Mouse (Mus musculus) lung, postnatal 0 days (tissue): Measurements from ENCODE around the gene Fam136a. TPM values are rescaled to one million over a fixed set of nuclear protein-coding genes. Genes with fewer than 3 reads are reported as not detected.

Experiments
- ATAC-seq: fragments of 200-750 bp; cut with Nextera tagmentation; 2 replicates; pipeline ENCODE4 v1.8.0; 2017; ENCODE audit warnings: moderate library complexity
- DNase-seq: peaks from one replicate; pipeline ENCODE4 v3.0.0-alpha.2; 2016; ENCODE audit warnings: low spot score
- H3K27ac ChIP-seq: fragments of 300-500 bp; sonication (generic); 2 replicates; pipeline ENCODE4 v1.5.1; 2014; ENCODE audit warnings: antibody characterized with exemption, mild to moderate bottlenecking, low read length, mixed read lengths
- H3K27me3 ChIP-seq: fragments of 300-500 bp; sonication (generic); replicated peaks from 2 replicates; pipeline ENCODE4 v1.6.1; 2014; ENCODE audit warnings: low read length, mixed read lengths; ENCODE audit not compliant: insufficient read depth
- H3K36me3 ChIP-seq: fragments of 300-500 bp; sonication (generic); 2 replicates; pipeline ENCODE4 v1.6.1; 2014; ENCODE audit warnings: low read length, mixed read lengths; ENCODE audit not compliant: insufficient read depth
- H3K4me1 ChIP-seq: fragments of 300-500 bp; sonication (generic); 2 replicates; pipeline ENCODE4 v1.6.1; 2014; ENCODE audit warnings: antibody characterized with exemption, low read depth, low read length, mixed read lengths; ENCODE audit not compliant: insufficient read depth
- H3K4me2 ChIP-seq: fragments of 300-500 bp; sonication (generic); replicated peaks from 2 replicates; pipeline ENCODE4 v1.6.1; 2014; ENCODE audit warnings: low read depth, mild to moderate bottlenecking, low read length, moderate library complexity, mixed read lengths
- H3K4me3 ChIP-seq: fragments of 300-500 bp; sonication (generic); 2 replicates; pipeline ENCODE4 v1.5.1; 2014; ENCODE audit warnings: low read depth, low read length
- H3K9ac ChIP-seq: fragments of 300-500 bp; sonication (generic); replicated peaks from 2 replicates; pipeline ENCODE4 v1.6.1; 2014; ENCODE audit warnings: low read depth, mild to moderate bottlenecking
- H3K9me3 ChIP-seq: fragments of 300-500 bp; sonication (generic); 2 replicates; pipeline ENCODE4 v1.6.1; 2016; ENCODE audit warnings: low read length, mixed read lengths
- CTCF ChIP-seq: IDR thresholded peaks from 2 replicates; pipeline ENCODE4 v1.5.1; 2016; ENCODE audit warnings: antibody characterized with exemption, mild to moderate bottlenecking
- EP300 ChIP-seq: IDR thresholded peaks from 2 replicates; pipeline ENCODE4 v1.6.1; 2016; ENCODE audit warnings: antibody characterized with exemption, mild to moderate bottlenecking, control low read depth
- WGBS: fragments of 180-500 bp; shearing (Covaris S2); extraction: QIAGEN DNeasy Blood & Tissue Kit; methylation state at CpG from one replicate; pipeline ENCODE4 v1.1.7; 2014; 5-methylcytosine and 5-hydroxymethylcytosine counted together
- polyA plus RNA-seq: library from polyadenylated mRNA; unstranded; fragments of >200 nt; fragmentation: Nextera tagmentation; extraction: Ambion mirVana; gene quantifications from 2 replicates; pipeline ENCODE4 v1.2.1, GENCODE M21; 2015

Gene Fam136a
- polyA plus RNA-seq, 1 experiment from 2014 or later, result 45.3 TPM

DNA sequence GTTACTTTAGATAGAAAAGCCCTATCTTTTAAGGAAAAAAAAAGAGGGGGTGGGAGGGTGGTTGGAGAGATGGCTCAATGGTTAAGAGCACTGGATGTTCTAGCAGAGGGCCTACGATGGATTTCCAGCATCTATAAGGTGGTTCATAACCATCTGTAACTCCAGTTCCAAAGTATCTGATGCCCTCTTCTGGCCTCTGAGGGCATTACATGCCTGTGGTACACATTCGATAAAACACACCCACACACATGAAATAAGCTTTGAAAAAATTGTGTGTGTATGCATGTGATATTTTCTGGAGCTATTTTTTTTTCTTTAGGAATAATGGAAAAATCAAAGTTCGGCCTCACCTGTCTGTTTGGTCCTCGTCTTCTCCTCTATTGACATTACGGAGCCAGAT, 25.9 kb downstream of the Fam136a start:
- peaks cover 16% of the 10 kb centered on the region; the same call in 1 of the 2 replicates for H3K36me3 ChIP-seq
- WGBS, result 97% methylated on average over 5 of the region's 5 CpGs

DNA sequence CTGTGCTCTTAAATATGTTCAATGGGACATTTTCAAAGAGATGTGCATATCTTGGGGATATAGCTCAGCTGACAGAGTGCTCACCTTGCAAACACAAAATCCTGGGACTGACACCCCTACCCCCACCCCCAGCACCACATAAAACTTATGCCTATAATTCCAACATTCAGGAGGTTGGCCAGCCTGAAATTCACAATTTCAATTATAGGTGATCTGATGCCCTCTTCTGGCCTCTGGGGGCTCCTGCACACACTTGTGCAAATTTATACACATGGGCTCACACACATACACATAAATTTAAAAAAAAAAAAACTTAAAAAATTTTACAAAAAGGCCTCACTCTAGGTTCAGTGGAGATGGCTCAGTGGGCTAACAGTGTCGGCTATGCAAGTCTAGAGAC, 27.7 kb downstream of the Fam136a start:
- DNase-seq (no peak), ATAC-seq (no peak)
- 100% methylated on average over 1 of the region's 1 CpGs for WGBS
- Histone ChIP-seq H3K4me3 (no peak overlapping the region), H3K27ac (no peak overlapping the region), H3K9ac (no peak overlapping the region), H3K9me3 (no peaks in the 10 kb centered on the region), H3K4me2 (no peak overlapping the region), H3K4me1 (peaks cover 14% of the 10 kb centered on the region; the same call in 1 of the 2 replicates), H3K27me3 (no peaks in the 10 kb centered on the region), H3K36me3 (peaks cover 12% of the 10 kb centered on the region; the same call in 1 of the 2 replicates)
- no peak for TF ChIP-seq EP300
- TF ChIP-seq CTCF, result peak; percentile 17; the same call in 1 of the 2 replicates

More for the DNA sequence above, 25.9 kb downstream of the Fam136a start:
- no peak for ATAC-seq
- Histone ChIP-seq H3K27me3 (no peaks in the 10 kb centered on the region), H3K9ac (no peak overlapping the region), H3K4me2 (no peak overlapping the region), H3K9me3 (no peaks in the 10 kb centered on the region), H3K4me1 (peaks cover 6% of the 10 kb centered on the region; the same call in 1 of the 2 replicates), H3K27ac (no peak overlapping the region), H3K4me3 (no peak overlapping the region)
- TF ChIP-seq EP300 (no peak), CTCF (peak; percentile 50)
- DNase-seq, result no peak

DNA sequence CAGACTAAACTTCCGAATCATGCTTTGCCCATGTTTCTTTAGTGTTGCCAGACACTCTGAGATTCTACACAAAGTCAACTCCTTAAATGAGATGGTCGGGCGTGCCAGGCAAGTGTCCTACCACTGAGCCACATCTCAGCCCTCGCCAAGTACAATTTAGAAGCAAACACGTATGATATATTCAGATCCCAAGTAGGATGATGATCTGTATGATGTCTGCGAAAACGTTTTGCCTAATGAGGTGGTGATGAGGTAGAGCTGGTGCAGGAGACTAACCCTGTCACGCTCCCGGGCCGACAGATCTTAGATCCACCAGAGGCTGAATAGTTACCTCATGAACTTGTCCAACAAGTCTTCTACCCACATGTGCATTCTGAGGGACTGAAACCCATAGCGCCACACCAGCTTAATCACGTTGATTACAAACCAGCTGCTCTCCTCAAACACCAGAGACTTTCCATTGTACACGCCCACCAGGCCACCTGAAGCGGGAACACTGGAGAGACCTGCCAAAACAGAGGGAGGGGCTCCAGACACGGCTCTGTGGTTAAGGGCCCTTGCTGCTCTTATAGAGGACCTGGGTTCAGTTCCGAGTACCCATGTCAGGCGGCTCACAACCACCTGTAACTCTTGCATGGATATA, 28.8 kb downstream of the Fam136a start:
- Histone ChIP-seq H3K4me2 (no peak overlapping the region), H3K27me3 (no peaks in the 10 kb centered on the region), H3K9ac (no peak overlapping the region), H3K4me1 (peaks cover 14% of the 10 kb centered on the region; the same call in 1 of the 2 replicates), H3K9me3 (no peaks in the 10 kb centered on the region), H3K4me3 (no peak overlapping the region), H3K36me3 (peaks cover 12% of the 10 kb centered on the region; the same call in 1 of the 2 replicates), H3K27ac (no peak overlapping the region)
- no peak for DNase-seq
- no peak for ATAC-seq
- TF ChIP-seq EP300, result no peak
- no peak for TF ChIP-seq CTCF
- WGBS, result 81% methylated on average over 17 of the region's 17 CpGs

DNA sequence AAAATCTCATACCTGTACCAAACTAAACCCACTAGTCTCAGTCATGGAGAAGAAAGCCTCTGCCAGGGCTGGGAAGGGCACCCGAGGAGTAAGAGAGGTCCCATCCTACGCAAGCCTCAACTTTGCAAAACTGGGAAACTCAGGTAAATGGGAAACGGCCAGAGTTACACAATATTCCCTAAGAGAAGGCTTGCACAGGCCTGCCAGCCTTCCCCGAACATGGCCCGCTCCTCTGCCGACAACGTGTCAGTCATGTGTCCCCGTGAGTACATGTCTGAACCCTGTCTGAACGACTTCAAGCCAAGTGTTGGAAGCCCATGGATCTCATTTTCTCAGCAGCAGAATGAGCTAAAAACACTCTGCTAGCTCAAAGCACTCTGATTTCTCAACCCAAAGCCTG, 29.6 kb downstream of the Fam136a start:
- Histone ChIP-seq H3K36me3 (peaks cover 12% of the 10 kb centered on the region; the same call in 1 of the 2 replicates), H3K9me3 (no peaks in the 10 kb centered on the region), H3K4me1 (peaks cover 14% of the 10 kb centered on the region; the same call in 1 of the 2 replicates), H3K27me3 (no peaks in the 10 kb centered on the region), H3K4me2 (no peak overlapping the region), H3K27ac (no peak overlapping the region), H3K9ac (no peak overlapping the region), H3K4me3 (no peak overlapping the region)
- DNase-seq, result no peak
- TF ChIP-seq CTCF, result no peak
- TF ChIP-seq EP300, result no peak
- no peak for ATAC-seq
- 78% methylated on average over 9 of the region's 9 CpGs for WGBS

DNA sequence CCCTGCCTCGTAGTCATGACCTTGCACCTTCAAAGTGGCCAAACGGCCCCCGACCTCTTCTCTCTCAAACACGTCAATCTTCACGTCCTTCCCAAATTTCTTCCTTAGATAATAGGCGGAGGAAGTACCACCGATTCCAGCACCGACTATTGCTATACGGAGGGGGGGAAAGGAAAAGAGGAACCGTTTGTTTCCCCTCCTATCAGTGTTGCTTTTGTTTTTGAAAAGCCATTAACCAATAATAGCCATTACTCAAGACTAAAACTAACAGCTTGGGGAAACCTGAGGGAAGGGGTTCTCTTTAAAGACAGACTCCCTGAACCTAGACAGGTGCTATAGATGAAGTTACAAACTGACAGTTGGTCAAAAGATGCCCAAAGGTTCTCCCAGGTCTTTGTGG, 30.5 kb downstream of the Fam136a start:
- 0 out of 2 replicates have a peak overlapping the region, but pooled peaks have one; percentile 34 for H3K9ac ChIP-seq

DNA sequence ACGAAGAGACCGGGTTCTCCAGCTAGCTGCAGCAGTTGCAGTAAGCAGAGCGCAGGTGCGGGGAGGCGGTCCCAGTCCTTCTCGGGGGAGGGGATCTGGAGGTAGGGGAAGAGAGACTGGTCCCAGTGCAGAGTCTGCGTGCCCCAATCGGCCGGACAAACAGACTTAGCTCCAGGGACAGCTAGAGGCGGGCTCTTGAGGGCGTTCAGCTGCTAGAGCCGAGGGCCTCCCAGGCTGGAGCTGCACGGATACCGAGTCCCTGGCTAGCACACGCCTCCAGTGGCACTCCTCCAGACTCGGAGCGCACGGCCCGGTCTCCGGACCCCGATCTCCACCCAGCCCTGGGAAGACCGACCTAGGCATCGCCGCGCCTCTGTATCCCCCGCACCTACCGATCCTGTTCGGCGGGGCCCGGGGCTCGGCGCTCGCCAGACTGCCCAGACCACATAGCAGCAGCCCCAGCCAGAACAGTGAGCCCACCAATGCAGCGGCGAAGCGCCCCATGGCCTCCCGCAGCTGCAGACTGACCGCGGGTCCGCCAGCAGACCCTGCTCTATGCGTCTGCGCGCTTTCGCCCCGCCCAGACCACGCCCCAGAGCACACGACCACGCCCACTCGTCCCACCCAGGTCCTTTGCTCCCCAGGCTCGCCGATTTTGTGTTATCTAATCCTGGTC, 31.3 kb downstream of the Fam136a start, which contains the start of gene Pcyox1:
TSS of gene Pcyox1 (minus strand) at position 574 of the 676 bp plus-strand sequence.
- Histone ChIP-seq H3K4me2 (peak within 1 kb of the TSS; percentile 72), H3K36me3 (peaks cover 3% of the 10 kb centered on the region; the same call in 1 of the 2 replicates), H3K4me3 (peak within 1 kb of the TSS; percentile 61), H3K9me3 (no peaks in the 10 kb centered on the region), H3K9ac (peak within 1 kb of the TSS; percentile 39), H3K27me3 (no peaks in the 10 kb centered on the region), H3K4me1 (peaks cover 14% of the 10 kb centered on the region; the same call in 1 of the 2 replicates), H3K27ac (peak within 1 kb of the TSS; percentile 44)
- under 1% methylated on average over 48 of the region's 51 CpGs for WGBS
- ATAC-seq (peak; percentile 96), DNase-seq (peak; percentile 88)
- no peak for TF ChIP-seq CTCF
- no peak for TF ChIP-seq EP300

More for the DNA sequence above, 30.5 kb downstream of the Fam136a start:
- no peaks in the 10 kb centered on the region for H3K9me3 ChIP-seq
- H3K27ac ChIP-seq, result peak overlapping the region; percentile 44
- 15% methylated on average over 10 of the region's 10 CpGs for WGBS
- peak overlapping the region; percentile 72 for H3K4me2 ChIP-seq
- H3K4me3 ChIP-seq, result peak overlapping the region; percentile 61
- DNase-seq (no peak), ATAC-seq (no peak)
- peaks cover 7% of the 10 kb centered on the region; the same call in 1 of the 2 replicates for H3K36me3 ChIP-seq
- H3K4me1 ChIP-seq, result peaks cover 14% of the 10 kb centered on the region; the same call in 1 of the 2 replicates
- H3K27me3 ChIP-seq, result no peaks in the 10 kb centered on the region
- no peak for TF ChIP-seq CTCF
- TF ChIP-seq EP300, result no peak
